Mouse (Mus musculus) cortical plate, adult 2 months (tissue): ENCODE data around the gene Bmp6. TPM values are rescaled to one million over a fixed set of nuclear protein-coding genes. Genes with fewer than 3 reads are reported as not detected.

Source experiments
- H3K27ac ChIP-seq: fragments of 200-500 bp; 2 replicates; pipeline ENCODE4 v1.5.1; 2012; ENCODE audit warnings: low read length, control low read depth, inconsistent platforms; ENCODE audit not compliant: insufficient read depth
- H3K4me1 ChIP-seq: fragments of 200-500 bp; 2 replicates; pipeline ENCODE4 v1.6.1; 2011; ENCODE audit warnings: low read length; ENCODE audit not compliant: control insufficient read depth, insufficient read depth
- H3K4me3 ChIP-seq: fragments of 200-500 bp; 2 replicates; pipeline ENCODE4 v1.5.1; 2011; ENCODE audit warnings: mild to moderate bottlenecking, low read length, control low read depth; ENCODE audit not compliant: insufficient read depth
- CTCF ChIP-seq: fragments of 200-500 bp; IDR thresholded peaks from 2 replicates; pipeline ENCODE4 v1.5.1; 2011; ENCODE audit warnings: mild to moderate bottlenecking, control low read depth, low read length; ENCODE audit not compliant: insufficient read depth; ENCODE audit errors: extremely low read depth
- POLR2A ChIP-seq: fragments of 200-500 bp; IDR thresholded peaks from 2 replicates; pipeline ENCODE4 v1.6.1; 2011; ENCODE audit warnings: mild to moderate bottlenecking, low read length, control low read depth; ENCODE audit not compliant: insufficient read depth; ENCODE audit errors: extremely low read depth
- polyA plus RNA-seq: library from polyadenylated mRNA; depleted of rRNA; stranded (reverse); fragments of >200 nt; gene quantifications from 2 replicates; pipeline ENCODE4 v1.2.3, GENCODE M21; 2012

The Bmp6 gene
- polyA plus RNA-seq, 1 experiment: 7.0 TPM

- TF ChIP-seq POLR2A (no peak), CTCF (no peak)
- no peaks in the 10 kb centered on the region for H3K4me1 ChIP-seq
- no peak overlapping the region for H3K4me3 ChIP-seq
- H3K27ac ChIP-seq: no peak overlapping the region
These were observed 77.6 kb downstream of the Bmp6 start for GRCm38 (mm10) chr13:38422491-38422890.

- no peak for TF ChIP-seq POLR2A
- Histone ChIP-seq H3K4me3 (no peak overlapping the region), H3K4me1 (no peaks in the 10 kb centered on the region), H3K27ac (no peak overlapping the region)
These were observed 80.4 kb downstream of the Bmp6 start for GRCm38 (mm10) chr13:38425294-38425693.

- Histone ChIP-seq H3K4me3 (no peak overlapping the region), H3K27ac (no peak overlapping the region), H3K4me1 (no peaks in the 10 kb centered on the region)
- TF ChIP-seq POLR2A (no peak), CTCF (no peak)
These were observed 84.8 kb downstream of the Bmp6 start for GRCm38 (mm10) chr13:38429671-38430070.

GRCm38 (mm10) chr13:38430075-38430474 is 85.2 kb downstream of the Bmp6 start:
- no peaks in the 10 kb centered on the region for H3K4me1 ChIP-seq
- H3K27ac ChIP-seq: no peak overlapping the region
- TF ChIP-seq CTCF (no peak), POLR2A (no peak)
- no peak overlapping the region for H3K4me3 ChIP-seq

GRCm38 (mm10) chr13:38434831-38435230 is 89.9 kb downstream of the Bmp6 start:
- H3K27ac ChIP-seq: no peak overlapping the region
- H3K4me3 ChIP-seq: no peak overlapping the region
- TF ChIP-seq POLR2A: no peak
- no peak for TF ChIP-seq CTCF
- no peaks in the 10 kb centered on the region for H3K4me1 ChIP-seq

GRCm38 (mm10) chr13:38437930-38438329 is 93.0 kb downstream of the Bmp6 start:
- H3K4me3 ChIP-seq: no peak overlapping the region
- no peaks in the 10 kb centered on the region for H3K4me1 ChIP-seq
- H3K27ac ChIP-seq: no peak overlapping the region
- TF ChIP-seq CTCF (peak; percentile 31; the same call in 1 of the 2 replicates), POLR2A (no peak)

GRCm38 (mm10) chr13:38440240-38440639 is 95.3 kb downstream of the Bmp6 start:
- Histone ChIP-seq H3K27ac (no peak overlapping the region), H3K4me3 (no peak overlapping the region), H3K4me1 (no peaks in the 10 kb centered on the region)
- no peak for TF ChIP-seq CTCF
- no peak for TF ChIP-seq POLR2A

GRCm38 (mm10) chr13:38448516-38449015 is 103.7 kb downstream of the Bmp6 start:
- no peak overlapping the region for H3K4me3 ChIP-seq
- no peak overlapping the region for H3K27ac ChIP-seq
- H3K4me1 ChIP-seq: no peaks in the 10 kb centered on the region
- TF ChIP-seq CTCF (no peak), POLR2A (no peak)

- Histone ChIP-seq H3K27ac (no peak overlapping the region), H3K4me1 (no peaks in the 10 kb centered on the region)
- TF ChIP-seq CTCF: no peak
- TF ChIP-seq POLR2A: no peak
These were observed 105.4 kb downstream of the Bmp6 start for GRCm38 (mm10) chr13:38450051-38450971.

GRCm38 (mm10) chr13:38451446-38451845 is 106.5 kb downstream of the Bmp6 start:
- H3K4me1 ChIP-seq: no peaks in the 10 kb centered on the region
- TF ChIP-seq POLR2A (no peak), CTCF (no peak)

More at GRCm38 (mm10) chr13:38450051-38450971, 105.4 kb downstream of the Bmp6 start:
- no peak overlapping the region for H3K4me3 ChIP-seq

GRCm38 (mm10) chr13:38463410-38463809 is 118.5 kb downstream of the Bmp6 start:
- no peak for TF ChIP-seq POLR2A
- no peak for TF ChIP-seq CTCF
- Histone ChIP-seq H3K4me1 (no peaks in the 10 kb centered on the region), H3K4me3 (no peak overlapping the region)

More at GRCm38 (mm10) chr13:38451446-38451845, 106.5 kb downstream of the Bmp6 start:
- Histone ChIP-seq H3K27ac (no peak overlapping the region), H3K4me3 (no peak overlapping the region)

More at GRCm38 (mm10) chr13:38463410-38463809, 118.5 kb downstream of the Bmp6 start:
- no peak overlapping the region for H3K27ac ChIP-seq
